Mouse (Mus musculus) macrophage (primary cell): ENCODE measurements around the gene Mycn. TPM values are rescaled to one million over a fixed set of nuclear protein-coding genes. Genes with fewer than 3 reads are reported as not detected.

Experiments used
- H3K27ac ChIP-seq: fragments of 350-480 bp; formaldehyde crosslinking; 2 replicates; pipeline ENCODE4 v1.9.0; 2021
- H3K36me3 ChIP-seq: fragments of 350-480 bp; formaldehyde crosslinking; 2 replicates; pipeline ENCODE4 v1.9.0; 2021; ENCODE audit errors: inconsistent target
- H3K4me3 ChIP-seq: fragments of 350-480 bp; formaldehyde crosslinking; 2 replicates; pipeline ENCODE4 v1.9.0; 2021; ENCODE audit errors: inconsistent target
- H3K79me2 ChIP-seq: fragments of 350-480 bp; formaldehyde crosslinking; 2 replicates; pipeline ENCODE4 v1.9.0; 2021; ENCODE audit errors: inconsistent target
- WGBS: methylation state at CpG from one replicate; pipeline ENCODE4 v1.1.7; 2026; ENCODE audit warnings: inconsistent platforms; ENCODE audit not compliant: missing documents; 5-methylcytosine and 5-hydroxymethylcytosine counted together
- polyA plus RNA-seq: library from polyadenylated mRNA; stranded (reverse); fragments of 250-400 nt; gene quantifications from 3 replicates; pipeline ENCODE4 v1.2.4, GENCODE M21; 2018; ENCODE audit warnings: inconsistent platforms

The Mycn gene
- polyA plus RNA-seq, 1 experiment from 2014 or later: not detected

DNA sequence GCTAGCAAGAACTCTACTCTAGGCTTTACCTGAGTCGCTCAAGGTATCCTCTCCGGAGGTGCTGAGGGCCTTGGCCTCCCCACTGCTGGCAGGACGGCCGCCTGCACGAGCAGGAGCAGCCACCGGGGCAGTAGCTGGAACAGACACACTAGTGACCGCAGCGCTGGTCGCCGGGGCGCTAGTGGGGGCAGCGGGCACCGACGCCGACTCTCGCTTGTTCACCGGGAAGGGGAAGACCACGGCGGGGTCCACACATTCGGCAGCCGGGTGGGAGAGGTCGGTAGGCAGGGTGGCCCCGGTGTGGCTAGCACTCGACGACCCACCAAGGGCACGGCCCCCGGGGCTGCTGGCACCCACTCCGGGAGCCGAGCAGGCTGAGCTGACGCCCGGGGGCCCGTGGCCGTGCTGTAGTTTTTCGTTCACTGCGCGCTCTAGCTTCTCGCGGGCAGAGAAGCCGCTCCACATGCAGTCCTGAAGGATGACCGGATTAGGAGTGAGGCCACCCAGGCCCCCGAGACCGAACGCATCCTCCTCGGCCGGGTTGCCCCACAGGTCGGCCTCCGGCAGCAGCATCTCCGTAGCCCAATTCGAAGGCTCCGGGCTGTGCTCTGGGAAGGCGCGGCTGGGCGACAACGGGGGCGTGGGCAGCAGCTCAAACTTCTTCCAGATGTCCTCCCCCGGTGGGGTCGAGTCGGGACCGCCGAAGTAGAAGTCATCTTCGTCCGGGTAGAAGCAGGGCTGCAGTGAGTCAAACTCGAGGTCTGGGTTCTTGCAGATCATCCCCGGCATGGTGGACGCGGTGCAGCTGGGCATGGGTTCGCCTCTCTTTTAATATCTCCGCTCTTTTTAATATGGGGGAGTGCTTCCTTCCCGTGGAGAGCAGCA, 1.9 kb downstream of the Mycn start:
- no peaks in the 10 kb centered on the region for H3K36me3 ChIP-seq
- H3K27ac ChIP-seq: no peak overlapping the region
- no peaks in the 10 kb centered on the region for H3K79me2 ChIP-seq
- 2% methylated on average over 63 of the region's 69 CpGs for WGBS
- no peak overlapping the region for H3K4me3 ChIP-seq

DNA sequence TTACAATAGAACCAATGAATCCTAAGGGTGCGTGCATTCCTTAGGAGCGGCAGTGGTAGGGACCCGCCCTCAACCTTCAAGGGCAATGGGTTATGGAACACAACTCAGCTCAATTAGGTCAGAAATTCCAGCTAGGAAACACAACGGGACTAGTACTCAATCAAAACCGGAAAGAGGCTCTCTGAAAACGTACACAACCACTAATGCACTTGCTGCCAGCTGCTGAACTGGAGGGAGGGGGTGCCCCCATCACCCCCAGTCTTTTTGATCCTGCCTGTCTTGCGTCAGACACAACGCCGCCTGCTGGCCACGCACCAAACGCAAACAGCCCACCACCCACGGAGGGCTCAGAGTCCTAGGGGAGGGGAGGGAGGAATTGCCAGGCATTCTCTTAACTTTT, 2.9 kb downstream of the Mycn start:
- H3K36me3 ChIP-seq: no peaks in the 10 kb centered on the region
- WGBS: 1% methylated on average over 12 of the region's 12 CpGs
- H3K4me3 ChIP-seq: no peak overlapping the region

DNA sequence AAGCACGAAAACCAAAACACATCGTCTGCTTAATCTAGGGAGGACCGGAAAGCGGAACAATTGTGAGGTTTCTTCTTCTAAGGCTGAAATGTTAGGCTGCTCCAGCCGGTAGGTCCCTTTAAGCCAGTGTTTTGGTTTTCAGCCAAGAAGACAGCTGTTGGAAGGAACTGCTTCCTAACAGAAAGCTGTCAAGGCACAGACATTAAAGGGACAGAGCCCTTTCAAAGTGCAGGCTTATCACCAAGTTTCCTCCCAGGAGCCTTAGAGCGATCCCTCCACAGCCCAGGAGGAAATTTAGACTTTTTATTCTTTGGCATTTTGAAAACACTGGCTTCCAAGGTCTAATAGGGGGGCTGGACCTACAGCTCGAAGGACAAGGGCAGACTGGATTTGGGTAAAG, 3.4 kb downstream of the Mycn start:
- Histone ChIP-seq H3K4me3 (no peak overlapping the region), H3K36me3 (no peaks in the 10 kb centered on the region), H3K79me2 (no peaks in the 10 kb centered on the region), H3K27ac (no peak overlapping the region)
- WGBS: 4% methylated on average over 7 of the region's 7 CpGs

More for the DNA sequence above, 2.9 kb downstream of the Mycn start:
- Histone ChIP-seq H3K27ac (no peak overlapping the region), H3K79me2 (no peaks in the 10 kb centered on the region)

DNA sequence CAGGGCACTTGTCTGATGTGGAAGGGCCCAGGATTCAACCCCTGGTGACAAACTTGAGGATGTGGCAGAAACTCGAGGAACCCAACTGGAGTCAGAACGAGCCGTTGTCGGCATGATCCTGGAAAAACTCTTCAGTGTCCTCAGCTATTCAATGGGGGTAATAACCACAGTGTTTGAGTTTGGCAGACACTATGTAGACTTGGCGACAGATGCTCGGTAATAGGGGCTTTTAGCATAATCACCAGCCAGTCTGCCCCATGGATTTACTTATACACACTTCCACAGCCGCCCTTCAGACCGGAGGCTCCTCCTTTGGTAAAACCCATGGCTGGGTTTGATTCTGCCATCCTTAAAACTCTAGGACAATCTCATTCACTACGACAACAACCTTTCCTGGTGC, 4.0 kb downstream of the Mycn start:
- Histone ChIP-seq H3K36me3 (no peaks in the 10 kb centered on the region), H3K4me3 (no peak overlapping the region), H3K79me2 (no peaks in the 10 kb centered on the region), H3K27ac (no peak overlapping the region)
- WGBS: 7% methylated on average over 9 of the region's 9 CpGs

DNA sequence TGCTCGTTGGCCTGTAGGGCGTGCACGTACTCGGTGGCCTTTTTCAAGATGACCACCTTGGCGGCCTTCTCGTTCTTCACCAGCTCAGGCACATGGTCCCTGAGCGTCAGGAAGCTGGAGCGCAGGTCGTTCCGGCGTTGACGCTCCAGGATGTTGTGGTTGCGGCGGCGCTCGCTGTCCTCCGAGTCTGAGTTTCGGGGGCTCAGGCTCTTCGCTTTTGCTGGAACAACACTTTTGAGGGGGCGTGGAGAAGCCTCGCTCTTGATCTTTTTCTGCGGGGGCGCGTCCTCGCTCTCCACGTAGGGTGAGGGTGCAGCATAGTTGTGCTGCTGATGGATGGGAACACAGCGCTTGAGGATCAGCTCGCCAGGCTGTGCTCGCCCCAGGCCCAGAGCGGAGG, 4.6 kb downstream of the Mycn start:
- H3K27ac ChIP-seq: no peak overlapping the region
- H3K4me3 ChIP-seq: no peak overlapping the region
- WGBS: 4% methylated on average over 30 of the region's 30 CpGs
- H3K36me3 ChIP-seq: no peaks in the 10 kb centered on the region
- H3K79me2 ChIP-seq: no peaks in the 10 kb centered on the region

DNA sequence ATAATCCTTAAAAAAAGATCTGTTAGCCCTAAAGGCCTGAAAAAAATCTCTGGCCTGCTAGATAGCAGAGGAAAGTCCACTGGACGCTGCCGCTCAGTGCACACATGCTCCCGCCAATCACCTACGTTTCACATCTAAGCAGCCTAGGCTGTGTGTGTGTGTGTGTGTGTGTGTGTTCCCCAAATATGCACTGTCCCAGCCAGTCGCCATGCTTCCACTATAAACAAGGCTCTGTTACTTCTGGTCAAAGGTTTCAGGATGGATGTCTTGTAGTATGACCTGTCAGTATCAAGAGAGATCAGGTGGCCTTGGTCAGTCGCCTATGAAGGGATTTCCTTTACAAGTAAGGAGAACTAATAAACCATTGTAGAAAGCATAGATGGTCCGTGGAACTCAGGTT, 9.5 kb downstream of the Mycn start:
- Histone ChIP-seq H3K4me3 (no peak overlapping the region), H3K27ac (no peak overlapping the region), H3K79me2 (no peaks in the 10 kb centered on the region), H3K36me3 (no peaks in the 10 kb centered on the region)
- WGBS: 92% methylated on average over 7 of the region's 7 CpGs

DNA sequence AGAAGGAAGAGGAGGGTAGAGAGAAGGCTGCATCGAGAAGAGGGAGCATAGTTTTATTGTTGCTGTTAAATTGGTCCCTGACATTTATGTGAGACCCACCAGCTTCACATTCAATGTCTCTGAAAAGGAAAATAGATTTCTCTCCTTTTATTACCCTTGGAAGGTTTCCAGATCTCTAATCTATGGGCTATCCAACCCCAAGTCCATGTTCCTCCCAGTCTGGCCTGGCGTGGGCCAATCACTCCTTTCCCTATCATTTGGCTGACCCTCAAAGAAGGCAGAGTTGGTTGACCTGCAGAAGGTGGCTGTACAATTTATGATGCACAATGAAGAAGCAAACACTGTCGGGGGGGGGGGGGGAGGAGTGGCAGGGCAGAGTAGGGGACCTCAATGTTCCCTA, 13.5 kb downstream of the Mycn start:
- no peaks in the 10 kb centered on the region for H3K36me3 ChIP-seq
- H3K4me3 ChIP-seq: no peak overlapping the region
- no peak overlapping the region for H3K27ac ChIP-seq
- H3K79me2 ChIP-seq: no peaks in the 10 kb centered on the region
- 76% methylated on average over 2 of the region's 3 CpGs for WGBS

DNA sequence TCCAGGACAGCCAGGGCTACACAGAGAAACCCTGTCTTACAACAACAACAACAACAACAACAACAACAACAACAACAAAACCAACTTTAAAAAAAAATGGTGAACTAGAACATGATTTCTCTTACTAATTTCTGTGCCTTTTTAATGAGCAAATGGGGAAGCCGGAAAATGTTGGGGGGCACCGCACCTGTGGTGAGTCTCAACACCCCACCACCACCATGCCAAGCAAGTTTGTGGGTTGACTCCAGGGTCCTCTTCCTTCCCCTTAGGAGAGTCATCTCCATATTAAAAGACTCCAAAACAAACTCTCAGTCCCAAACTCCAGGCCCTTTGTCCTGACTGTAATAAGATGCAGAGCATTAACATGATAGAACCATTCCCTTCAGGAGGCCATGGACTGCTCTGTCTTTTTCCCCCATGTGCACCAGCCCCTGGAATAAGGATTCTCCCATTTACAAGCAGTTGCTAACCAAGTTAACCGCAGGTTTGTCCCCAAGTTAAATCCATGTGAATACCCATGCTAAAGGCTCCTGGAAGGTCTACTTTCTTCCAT, 14.7 kb downstream of the Mycn start:
- Histone ChIP-seq H3K79me2 (no peaks in the 10 kb centered on the region), H3K27ac (no peak overlapping the region), H3K36me3 (no peaks in the 10 kb centered on the region), H3K4me3 (no peak overlapping the region)
- WGBS: 98% methylated on average over 3 of the region's 3 CpGs

DNA sequence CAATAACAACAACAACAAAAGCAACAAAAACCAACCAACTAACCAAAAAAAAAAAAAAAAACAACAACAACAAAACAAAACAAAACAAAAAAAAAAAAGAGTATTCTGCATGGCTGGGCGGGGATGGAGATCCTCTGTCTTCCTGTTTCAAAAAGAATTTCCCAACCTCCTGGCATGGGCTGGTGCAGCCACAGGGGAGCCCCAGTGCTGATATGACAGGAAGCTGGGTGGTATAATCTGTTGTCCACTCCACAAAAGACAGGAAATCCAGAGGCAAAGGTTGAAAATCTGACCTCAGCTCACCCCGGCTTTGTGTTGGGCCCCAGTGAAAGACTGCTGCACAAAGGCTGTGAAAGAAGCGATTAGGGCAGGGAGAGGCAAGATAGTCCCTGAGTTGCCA, 17.3 kb downstream of the Mycn start:
- Histone ChIP-seq H3K27ac (no peak overlapping the region), H3K36me3 (no peaks in the 10 kb centered on the region), H3K79me2 (no peaks in the 10 kb centered on the region), H3K4me3 (no peak overlapping the region)
- 30% methylated on average over 3 of the region's 3 CpGs for WGBS

DNA sequence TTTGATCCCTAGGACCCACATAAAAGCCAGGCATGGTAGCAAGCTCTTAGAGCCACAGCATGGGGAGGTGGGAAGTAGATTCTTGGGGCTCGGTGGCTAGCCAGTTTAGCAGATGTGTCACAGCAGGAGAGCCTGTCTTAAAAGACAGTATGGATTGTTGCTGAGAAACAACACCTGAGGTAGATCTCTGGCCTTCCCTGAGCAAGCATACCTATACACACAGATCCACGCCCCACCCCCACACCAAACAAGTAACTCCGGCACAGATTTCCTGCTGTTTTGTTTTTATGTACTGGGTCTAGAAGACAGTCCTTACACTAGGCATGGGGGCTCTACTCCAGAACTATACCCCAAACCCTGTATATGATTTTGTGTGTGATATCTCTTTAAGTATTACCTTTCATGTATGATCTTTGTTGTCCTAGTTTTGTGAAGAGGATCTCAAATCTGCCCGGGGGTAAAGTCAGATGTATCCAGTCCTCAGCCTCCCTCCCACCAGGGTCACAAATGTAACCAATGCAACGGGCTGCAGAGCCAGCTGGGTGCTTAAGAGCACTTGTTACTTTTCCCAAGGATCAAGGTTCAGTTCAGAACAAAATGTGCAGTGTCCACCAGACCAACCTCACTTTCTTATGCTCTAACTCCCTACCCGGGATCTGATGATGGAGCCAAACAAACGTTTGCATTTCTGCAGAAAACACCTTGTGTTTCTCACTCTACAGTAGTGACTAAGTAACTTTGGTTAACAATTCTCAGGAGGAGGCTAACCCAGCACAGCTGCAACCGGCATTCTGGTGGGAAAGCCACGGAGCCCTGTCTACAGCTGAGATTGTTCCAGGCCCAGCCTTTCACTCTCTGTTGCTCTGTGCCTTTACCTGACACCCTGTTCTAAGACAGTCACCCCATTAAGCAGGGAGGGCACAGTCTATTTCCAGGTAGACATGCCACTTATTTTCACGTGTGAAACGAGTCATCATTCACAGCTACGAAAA, 21.3 kb downstream of the Mycn start:
- H3K4me3 ChIP-seq: no peak overlapping the region
- H3K36me3 ChIP-seq: no peaks in the 10 kb centered on the region
- WGBS: 85% methylated on average over 12 of the region's 12 CpGs
- H3K27ac ChIP-seq: no peak overlapping the region
- no peaks in the 10 kb centered on the region for H3K79me2 ChIP-seq

DNA sequence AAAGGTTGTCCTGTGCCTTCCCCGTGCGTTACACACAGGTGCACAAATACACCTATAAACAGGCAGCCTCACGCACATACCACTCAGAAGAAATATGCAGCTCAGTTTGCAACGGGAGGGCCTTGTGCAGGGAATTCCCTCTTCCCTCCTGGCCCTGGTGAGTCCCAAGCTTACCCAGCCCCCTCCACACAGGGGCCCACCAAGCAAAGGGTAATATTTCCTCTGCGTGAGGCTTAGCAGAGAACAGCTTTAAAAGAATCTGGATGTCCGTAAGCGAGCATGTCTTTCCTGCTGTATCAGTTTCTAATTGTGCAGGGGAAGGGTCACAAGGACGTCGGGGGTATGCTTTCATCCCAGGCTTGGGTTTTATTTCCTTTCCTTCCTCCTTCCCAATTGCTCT, 25.4 kb downstream of the Mycn start:
- H3K36me3 ChIP-seq: no peaks in the 10 kb centered on the region
- WGBS: 79% methylated on average over 9 of the region's 9 CpGs
- no peaks in the 10 kb centered on the region for H3K79me2 ChIP-seq

DNA sequence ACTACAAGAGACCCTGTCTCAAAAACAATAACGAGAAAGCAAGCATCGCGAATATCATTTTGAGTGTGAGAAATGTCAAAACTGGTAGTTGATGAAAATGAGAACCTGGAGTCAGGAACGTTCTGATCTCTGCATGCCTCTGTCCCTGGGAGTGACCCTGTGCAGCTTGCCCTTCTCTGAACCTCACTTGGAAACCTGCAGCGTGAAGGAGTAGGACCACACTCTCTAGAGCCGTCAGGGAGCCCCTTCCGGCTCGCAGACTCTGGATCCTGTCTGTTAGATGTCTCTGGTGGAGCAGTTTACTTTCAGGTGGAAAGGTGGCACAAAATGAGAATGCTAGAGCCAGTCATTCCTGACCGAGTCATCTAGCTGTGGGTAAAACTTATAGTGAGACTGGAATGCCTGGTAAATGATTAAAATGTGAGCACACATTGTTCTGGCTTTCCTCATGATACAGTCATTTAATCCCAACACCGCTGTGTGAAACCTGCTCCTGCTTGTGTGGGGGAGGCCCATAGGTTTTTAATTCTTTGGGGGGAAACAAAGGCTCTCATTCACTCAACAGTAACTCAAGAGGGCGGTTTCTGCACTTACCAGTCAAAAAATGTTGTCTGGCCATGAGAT, 31.2 kb downstream of the Mycn start:
- Histone ChIP-seq H3K36me3 (no peaks in the 10 kb centered on the region), H3K27ac (no peak overlapping the region), H3K79me2 (no peaks in the 10 kb centered on the region), H3K4me3 (no peak overlapping the region)
- 96% methylated on average over 11 of the region's 11 CpGs for WGBS

More for the DNA sequence above, 25.4 kb downstream of the Mycn start:
- Histone ChIP-seq H3K27ac (no peak overlapping the region), H3K4me3 (no peak overlapping the region)

DNA sequence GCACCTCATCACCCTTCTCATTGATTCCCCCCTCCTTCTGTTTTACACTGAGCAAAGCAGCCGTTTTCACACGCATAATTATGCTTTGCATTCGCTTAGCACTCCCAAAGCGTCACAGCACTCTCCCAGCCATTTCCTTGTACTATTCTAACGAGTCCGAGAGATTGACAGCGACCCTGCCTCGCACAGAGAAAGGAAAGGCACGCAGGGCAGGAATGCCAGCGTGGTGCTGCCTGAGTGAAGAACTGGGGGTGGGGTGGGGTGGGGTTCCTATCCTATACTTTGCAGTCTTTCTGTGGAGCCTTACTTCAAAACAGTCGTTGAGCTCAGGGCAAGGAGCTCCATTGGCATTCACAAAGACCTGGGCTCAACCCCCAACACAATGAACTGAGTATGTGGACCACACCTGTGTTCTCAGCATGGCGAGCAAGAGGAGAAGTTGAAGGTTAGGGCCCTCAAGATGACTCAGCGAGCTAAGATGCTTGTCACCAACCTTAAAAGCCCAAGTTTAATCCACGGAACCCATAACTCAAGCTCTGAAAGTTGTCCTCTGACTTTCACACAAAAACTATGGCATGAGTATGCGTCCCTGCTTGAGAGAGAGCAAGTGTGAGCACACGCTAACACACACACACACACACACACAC, 32.0 kb downstream of the Mycn start:
- no peak overlapping the region for H3K27ac ChIP-seq
- no peaks in the 10 kb centered on the region for H3K36me3 ChIP-seq
- no peaks in the 10 kb centered on the region for H3K79me2 ChIP-seq
- no peak overlapping the region for H3K4me3 ChIP-seq
- 81% methylated on average over 15 of the region's 16 CpGs for WGBS

DNA sequence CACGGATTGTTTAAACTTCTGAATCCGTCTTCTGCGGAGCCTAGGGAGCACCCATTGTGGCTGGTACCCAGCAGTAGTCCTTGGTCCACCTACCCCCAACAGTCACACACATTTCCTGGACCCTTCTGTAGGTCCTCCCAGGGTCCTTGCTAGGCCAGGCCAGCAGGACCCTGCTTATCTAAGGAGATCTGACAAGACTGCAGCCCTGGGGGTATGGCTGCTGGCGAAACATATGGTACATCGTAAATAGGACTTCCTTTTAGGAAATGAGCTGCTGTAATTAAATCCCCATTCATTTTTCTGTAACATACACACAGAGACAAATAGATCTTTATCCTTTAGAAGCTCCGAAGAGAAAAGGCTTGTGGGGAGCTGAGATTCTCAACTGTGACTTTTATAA, 34.9 kb downstream of the Mycn start:
- Histone ChIP-seq H3K79me2 (no peaks in the 10 kb centered on the region), H3K4me3 (no peak overlapping the region), H3K27ac (no peak overlapping the region), H3K36me3 (no peaks in the 10 kb centered on the region)
- 71% methylated on average over 5 of the region's 6 CpGs for WGBS
